8 mouse cellular contexts compared by ENCODE assay signal in the genomic region with DNA sequence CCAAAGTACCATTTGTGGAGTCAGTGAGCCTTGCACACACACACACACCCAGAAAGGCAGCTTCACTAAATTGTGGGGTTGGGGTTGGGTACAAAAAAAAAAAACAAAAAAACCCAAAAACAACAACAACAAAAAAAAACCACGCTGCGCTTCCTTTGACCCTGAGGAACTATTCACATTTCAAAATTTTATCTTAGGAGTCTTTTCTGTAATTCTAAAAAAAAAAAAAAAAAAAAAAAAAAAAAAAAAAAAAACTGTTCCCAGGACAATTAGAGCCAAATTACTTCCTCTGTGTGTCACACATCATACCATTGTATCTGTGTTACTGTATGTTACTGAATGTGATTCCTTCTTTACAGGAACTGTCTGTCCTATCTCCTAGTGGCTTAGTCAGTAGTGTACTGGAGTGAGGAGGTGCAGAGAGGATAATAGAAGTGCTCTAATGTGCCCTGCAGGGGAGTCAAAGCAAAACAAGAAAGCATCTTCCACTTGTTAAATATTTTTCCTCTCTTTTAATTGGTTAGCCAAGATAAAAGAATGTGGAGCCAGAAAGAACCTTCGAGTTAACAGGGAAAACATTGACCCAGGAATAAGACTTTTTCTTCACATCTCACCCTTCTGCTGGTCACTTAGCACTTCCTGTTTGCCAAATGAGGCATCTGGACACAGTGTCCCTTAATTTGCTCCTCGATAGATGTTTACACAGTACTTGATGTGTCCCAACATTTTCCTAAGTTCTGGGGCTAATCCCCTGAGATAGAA. TPM values are rescaled to one million over a fixed set of nuclear protein-coding genes. Genes with fewer than 3 reads are reported as not detected.
DNase-seq lines count a peak whose midpoint lies in the region; ATAC-seq lines count a peak whose summit lies in the region.

No protein-coding gene starts in this region.

- H3K9ac ChIP-seq in forebrain, embryonic 13.5 days, result peak overlapping the region; percentile 98
- H3K9ac ChIP-seq in limb, embryonic 11.5 days (ENCODE audit: low read length), result peak overlapping the region; percentile 99
- peak overlapping the region; percentile 98 for H3K9ac ChIP-seq in neural tube, embryonic 15.5 days (replicated peaks)

- 32% methylated on average over 4 of the region's 4 CpGs for WGBS in forebrain, embryonic 13.5 days
- WGBS in limb, embryonic 11.5 days, result 35% methylated on average over 4 of the region's 4 CpGs
- WGBS in neural tube, embryonic 15.5 days, result 33% methylated on average over 4 of the region's 4 CpGs

- peak overlapping the region; percentile 76 for H3K4me2 ChIP-seq in forebrain, embryonic 13.5 days
- H3K4me2 ChIP-seq in limb, embryonic 11.5 days (ENCODE audit: low read depth, severe bottlenecking), result peak overlapping the region; percentile 77
- peak overlapping the region; percentile 69 for H3K4me2 ChIP-seq in neural tube, embryonic 15.5 days

- peaks cover 3% of the 10 kb centered on the region; the same call in 1 of the 2 replicates for H3K36me3 ChIP-seq in forebrain, embryonic 13.5 days (ENCODE audit: poor library complexity, severe bottlenecking)
- no peaks in the 10 kb centered on the region for H3K36me3 ChIP-seq in limb, embryonic 11.5 days (ENCODE audit: control insufficient read depth, insufficient read depth, low read length)
- no peaks in the 10 kb centered on the region for H3K36me3 ChIP-seq in neural tube, embryonic 15.5 days

- peak overlapping the region; percentile 97 for H3K4me3 ChIP-seq in forebrain, embryonic 13.5 days
- peak overlapping the region; percentile 98 for H3K4me3 ChIP-seq in limb, embryonic 11.5 days (ENCODE audit: low read depth, low read length)
- peak overlapping the region; percentile 98 for H3K4me3 ChIP-seq in neural tube, embryonic 15.5 days (replicated peaks)

- peak; percentile 13 for ATAC-seq in CD4-positive, CD25-positive, alpha-beta regulatory T cell, adult 4 months
- ATAC-seq in forebrain, embryonic 13.5 days, result no peak
- ATAC-seq in limb, embryonic 11.5 days (ENCODE audit: insufficient number of reproducible peaks, low FRiP score, low TSS enrichment, low read depth), result no peak
- ATAC-seq in neural tube, embryonic 15.5 days (ENCODE audit: low FRiP score), result no peak

- H3K4me1 ChIP-seq in forebrain, embryonic 13.5 days, result peaks cover 36% of the 10 kb centered on the region
- H3K4me1 ChIP-seq in limb, embryonic 11.5 days (ENCODE audit: control insufficient read depth, insufficient read depth, low read length), result peaks cover 6% of the 10 kb centered on the region; the same call in 1 of the 2 replicates
- H3K4me1 ChIP-seq in neural tube, embryonic 15.5 days, result peaks cover 34% of the 10 kb centered on the region

- H3K27ac ChIP-seq in forebrain, embryonic 13.5 days, result peak overlapping the region; percentile 99
- H3K27ac ChIP-seq in limb, embryonic 11.5 days (replicated peaks; ENCODE audit: low read depth, low read length), result no peak overlapping the region
- peak overlapping the region; percentile 99 for H3K27ac ChIP-seq in neural tube, embryonic 15.5 days (replicated peaks)

- no peaks in the 10 kb centered on the region for H3K27me3 ChIP-seq in forebrain, embryonic 13.5 days
- no peaks in the 10 kb centered on the region for H3K27me3 ChIP-seq in limb, embryonic 11.5 days (ENCODE audit: control insufficient read depth, insufficient read depth, low read length)
- H3K27me3 ChIP-seq in neural tube, embryonic 15.5 days (replicated peaks), result no peaks in the 10 kb centered on the region

- peak; percentile 44 for DNase-seq in adrenal gland, postnatal 10 days
- DNase-seq in adrenal gland, adult 2 months, result no peak
- DNase-seq in limb, embryonic 11.5 days (ENCODE audit: low spot score), result no peak
- DNase-seq in testis, postnatal 10 days (ENCODE audit: low spot score), result no peak
- DNase-seq in urinary bladder, postnatal 36 days (ENCODE audit: low spot score in 2 of 2), result no peak

- H3K9me3 ChIP-seq in forebrain, embryonic 13.5 days (replicated peaks), result no peaks in the 10 kb centered on the region
- H3K9me3 ChIP-seq in limb, embryonic 11.5 days (ENCODE audit: control insufficient read depth, low read length), result no peaks in the 10 kb centered on the region
- no peaks in the 10 kb centered on the region for H3K9me3 ChIP-seq in neural tube, embryonic 15.5 days (replicated peaks)

RNA-seq across cellular contexts. Expression of gene Lrrc58, which starts 1.5 kb away (rescaled TPM):
- total RNA-seq in adrenal gland, postnatal 10 days (2021), result 100 to 1,000 TPM; 160 to 216 TPM
- total RNA-seq in adrenal gland, adult 2 months (2021), result 100 to 1,000 TPM; 134 to 204 TPM
- polyA plus RNA-seq in adrenal gland, adult 2 months (2012; rRNA removed), result 29.0 and 30.5 TPM in 2 replicates
- 10 to 100 TPM; 19.6 to 21.5 TPM for polyA plus RNA-seq in CD4-positive, CD25-positive, alpha-beta regulatory T cell, adult 4 months (2017; shearing (Covaris generic))
- polyA plus RNA-seq in forebrain, embryonic 13.5 days (2015; fragmentation: Nextera tagmentation; extraction: Ambion mirVana), result 55.3 and 55.4 TPM in 2 replicates
- polyA plus RNA-seq in limb, embryonic 11.5 days (2014; fragmentation: Nextera tagmentation; extraction: Ambion mirVana), result 67.4 and 73.9 TPM in 2 replicates
- 45.3 and 46.1 TPM in 2 replicates for polyA plus RNA-seq in neural tube, embryonic 15.5 days (2015; fragmentation: Nextera tagmentation; extraction: Ambion mirVana)

RNA-seq across cellular contexts. Expression of gene Gm36028, which starts 8.7 kb away (rescaled TPM):
- under 1 TPM; 0.36 to 0.39 TPM for total RNA-seq in adrenal gland, postnatal 10 days (2021)
- under 1 TPM in 1 of 2 experiments, not detected in 1; 0.69 TPM for total RNA-seq in adrenal gland, adult 2 months (2021)
- 0.24 TPM in 1 of 2 replicates, not detected in the other for polyA plus RNA-seq in adrenal gland, adult 2 months (2012; rRNA removed)
- not detected for polyA plus RNA-seq in CD4-positive, CD25-positive, alpha-beta regulatory T cell, adult 4 months (2017; shearing (Covaris generic))
- polyA plus RNA-seq in forebrain, embryonic 13.5 days (2015; fragmentation: Nextera tagmentation; extraction: Ambion mirVana), result 0.16 TPM in 1 of 2 replicates, not detected in the other
- not detected in 2 replicates for polyA plus RNA-seq in limb, embryonic 11.5 days (2014; fragmentation: Nextera tagmentation; extraction: Ambion mirVana)
- 0.15 TPM in 1 of 2 replicates, not detected in the other for polyA plus RNA-seq in neural tube, embryonic 15.5 days (2015; fragmentation: Nextera tagmentation; extraction: Ambion mirVana)

RNA-seq across cellular contexts. Expression of gene Gpr156, which starts 46.6 kb away (rescaled TPM):
- under 1 TPM; 0.24 to 0.48 TPM for total RNA-seq in adrenal gland, postnatal 10 days (2021)
- under 1 TPM in 1 of 2 experiments, not detected in 1; 0.07 TPM for total RNA-seq in adrenal gland, adult 2 months (2021)
- polyA plus RNA-seq in adrenal gland, adult 2 months (2012; rRNA removed), result 0.04 TPM in 2 replicates
- not detected for polyA plus RNA-seq in CD4-positive, CD25-positive, alpha-beta regulatory T cell, adult 4 months (2017; shearing (Covaris generic))
- polyA plus RNA-seq in forebrain, embryonic 13.5 days (2015; fragmentation: Nextera tagmentation; extraction: Ambion mirVana), result 5.5 TPM in 2 replicates
- polyA plus RNA-seq in limb, embryonic 11.5 days (2014; fragmentation: Nextera tagmentation; extraction: Ambion mirVana), result 0.78 and 0.80 TPM in 2 replicates
- 3.3 and 4.0 TPM in 2 replicates for polyA plus RNA-seq in neural tube, embryonic 15.5 days (2015; fragmentation: Nextera tagmentation; extraction: Ambion mirVana)
